Mouse (Mus musculus): ENCODE measurements around the gene Pigf. TPM values are rescaled to one million over a fixed set of nuclear protein-coding genes. Genes with fewer than 3 reads are reported as not detected.
A peak's percentile ranks its signal among the peaks of the same experiment; 100 is the strongest.
"Not testable (repeated sequence)": the region's sequence is repeated elsewhere in the genome, so short reads cannot be mapped to it uniquely, and the experiment has no call there.

Pigf gene
- 14.0 and 15.4 TPM in 2 replicates for total RNA-seq (2021)
- long read RNA-seq, transcript Pigf-201 (6 exons, 988 nt) = major isoform, 12 of 19 reads
- long read RNA-seq, partial matches to known transcripts = 1 of 19 reads
- long read RNA-seq, other reads (novel, unspliced or antisense) = 6 of 19 reads

- DNase-seq = peak; percentile 97
Measured at GRCm38 (mm10) chr17:87025269-87025949, at the start of gene Pigf, which contains the start of gene Cript. Pigf (minus strand) TSS chr17:87025406. Cript (plus strand) TSS chr17:87025550.

GRCm38 (mm10) chr17:87073470-87073869 lies 48.3 kb upstream of the Pigf start:
- no peak for DNase-seq

GRCm38 (mm10) chr17:87072766-87073440 lies 47.7 kb upstream of the Pigf start:
- no peak for DNase-seq

- not testable (repeated sequence) for DNase-seq
Measured at GRCm38 (mm10) chr17:87072183-87072582, 47.0 kb upstream of the Pigf start.

- no peak for DNase-seq
Measured at GRCm38 (mm10) chr17:87068997-87069396, 43.8 kb upstream of the Pigf start.

GRCm38 (mm10) chr17:87063969-87064368 lies 38.8 kb upstream of the Pigf start:
- DNase-seq = no peak

GRCm38 (mm10) chr17:87063461-87063860 lies 38.3 kb upstream of the Pigf start:
- no peak for DNase-seq

- DNase-seq = no peak
Measured at GRCm38 (mm10) chr17:87062639-87063038, 37.4 kb upstream of the Pigf start.

- no peak for DNase-seq
Measured at GRCm38 (mm10) chr17:87057486-87058266, 32.5 kb upstream of the Pigf start.

GRCm38 (mm10) chr17:87056761-87057160 lies 31.6 kb upstream of the Pigf start:
- no peak for DNase-seq

GRCm38 (mm10) chr17:87055663-87056062 lies 30.5 kb upstream of the Pigf start:
- DNase-seq = no peak

- peak; percentile 81 for DNase-seq
Measured at GRCm38 (mm10) chr17:87055051-87055459, 29.8 kb upstream of the Pigf start.

GRCm38 (mm10) chr17:87053921-87054320 lies 28.7 kb upstream of the Pigf start:
- DNase-seq = peak; percentile 33

- DNase-seq = no peak
Measured at GRCm38 (mm10) chr17:87052432-87052831, 27.2 kb upstream of the Pigf start.

GRCm38 (mm10) chr17:87051652-87052051 lies 26.4 kb upstream of the Pigf start:
- no peak for DNase-seq

GRCm38 (mm10) chr17:87050469-87051175 lies 25.4 kb upstream of the Pigf start:
- DNase-seq = peak; percentile 77

- peak; percentile 62 for DNase-seq
Measured at GRCm38 (mm10) chr17:87049696-87050095, 24.5 kb upstream of the Pigf start.

GRCm38 (mm10) chr17:87044796-87045195 lies 19.6 kb upstream of the Pigf start:
- DNase-seq = no peak

GRCm38 (mm10) chr17:87044364-87044763 lies 19.2 kb upstream of the Pigf start:
- DNase-seq = peak; percentile 88

GRCm38 (mm10) chr17:87041739-87042138 lies 16.5 kb upstream of the Pigf start:
- peak; percentile 40 for DNase-seq

- DNase-seq = no peak
Measured at GRCm38 (mm10) chr17:87038496-87038895, 13.3 kb upstream of the Pigf start.
